Mouse (Mus musculus) monocyte, adult 5-6 weeks (primary cell): ENCODE measurements around the gene Ccdc90b. TPM values are rescaled to one million over a fixed set of nuclear protein-coding genes. Genes with fewer than 3 reads are reported as not detected.

Experiments
- ATAC-seq: fragments of 153-309, 156-312 bp; replicated peaks from 2 replicates; pipeline ENCODE4 v1.8.0; 2017; ENCODE audit warnings: mild to moderate bottlenecking; ENCODE audit not compliant: low TSS enrichment, insufficient number of reproducible peaks, severe bottlenecking, poor library complexity, low FRiP score
- total RNA-seq: library from RNA; stranded (forward); fragments of 200-1000, 200-491, 200-594 nt; gene quantifications from 3 replicates; pipeline ENCODE4 v1.2.3, GENCODE M21; 2017

The Ccdc90b gene
- total RNA-seq = 11.1 to 13.5 TPM (median 11.2 TPM) in 3 replicates

- peak; percentile 96 for ATAC-seq
Observed at GRCm38 (mm10) chr7:92560986-92561876, at the start of gene Ccdc90b. TSS of gene Ccdc90b (plus strand) at chr7:92561149.

- no peak for ATAC-seq
Observed at GRCm38 (mm10) chr7:92520397-92520796, 40.6 kb upstream of the Ccdc90b start.

- ATAC-seq = no peak
Observed at GRCm38 (mm10) chr7:92520820-92521219, 40.1 kb upstream of the Ccdc90b start.

GRCm38 (mm10) chr7:92529245-92529644 lies 31.7 kb upstream of the Ccdc90b start:
- no peak for ATAC-seq

- no peak for ATAC-seq
Observed at GRCm38 (mm10) chr7:92532351-92533036, 28.5 kb upstream of the Ccdc90b start.

- no peak for ATAC-seq
Observed at GRCm38 (mm10) chr7:92546763-92547162, 14.2 kb upstream of the Ccdc90b start.

GRCm38 (mm10) chr7:92550248-92550989 lies 10.5 kb upstream of the Ccdc90b start:
- no peak for ATAC-seq

GRCm38 (mm10) chr7:92550990-92551392 lies 10.0 kb upstream of the Ccdc90b start:
- no peak for ATAC-seq

GRCm38 (mm10) chr7:92558744-92559143 lies 2.2 kb upstream of the Ccdc90b start:
- ATAC-seq = no peak

GRCm38 (mm10) chr7:92566775-92567174 lies 5.8 kb downstream of the Ccdc90b start:
- no peak for ATAC-seq

- no peak for ATAC-seq
Observed at GRCm38 (mm10) chr7:92580491-92581207, 19.7 kb downstream of the Ccdc90b start.

- no peak for ATAC-seq
Observed at GRCm38 (mm10) chr7:92583567-92583966, 22.6 kb downstream of the Ccdc90b start.

GRCm38 (mm10) chr7:92589986-92590385 lies 29.0 kb downstream of the Ccdc90b start:
- ATAC-seq = no peak

GRCm38 (mm10) chr7:92590842-92591241 lies 29.9 kb downstream of the Ccdc90b start:
- ATAC-seq = no peak

- ATAC-seq = no peak
Observed at GRCm38 (mm10) chr7:92604961-92605360, 44.0 kb downstream of the Ccdc90b start.

GRCm38 (mm10) chr7:92610830-92611229 lies 49.9 kb downstream of the Ccdc90b start:
- no peak for ATAC-seq

- no peak for ATAC-seq
Observed at GRCm38 (mm10) chr7:92624488-92624887, 63.5 kb downstream of the Ccdc90b start.

- ATAC-seq = no peak
Observed at GRCm38 (mm10) chr7:92630167-92630566, 69.2 kb downstream of the Ccdc90b start.
